Mouse (Mus musculus): ENCODE measurements around the gene Il23a.

DNA sequence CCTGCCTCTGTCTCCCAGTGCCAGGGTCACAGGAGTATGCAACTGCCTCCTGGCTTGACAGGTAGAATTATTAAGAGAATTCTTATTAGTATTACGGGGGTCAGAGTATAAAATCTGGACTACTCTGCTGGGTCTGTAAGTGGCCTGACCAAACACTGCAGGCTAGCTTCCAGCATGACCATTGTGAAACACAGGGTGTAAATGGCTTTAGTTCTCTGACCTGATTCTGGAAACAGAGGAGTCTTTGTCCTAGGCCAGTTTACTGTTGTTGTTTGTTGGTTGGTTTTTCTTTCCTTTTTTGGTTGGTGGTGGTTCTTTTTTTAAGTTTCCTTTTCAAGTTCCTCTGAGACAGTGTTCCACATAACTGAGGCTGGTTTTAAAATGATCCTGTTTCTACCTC lies 44.9 kb upstream of the Il23a start:
- TF ChIP-seq CTCF (conservative IDR thresholded peaks at IDR 0.05; ENCODE audit: low read length) (no peak), POU5F1 (IDR thresholded peaks at IDR 0.05; ENCODE audit: borderline replicate concordance, low read length) (no peak), NANOG (IDR thresholded peaks at IDR 0.05; ENCODE audit: borderline replicate concordance, low read length) (no peak)

All from E14TG2a.4 (cell line).